Mouse (Mus musculus) cortical plate, adult 2 months (tissue): ENCODE results near the gene Aldh1a1.

Experiments
- CTCF ChIP-seq: fragments of 200-500 bp; IDR thresholded peaks from 2 replicates; pipeline ENCODE4 v1.5.1; 2011; ENCODE audit warnings: mild to moderate bottlenecking, control low read depth, low read length; ENCODE audit not compliant: insufficient read depth; ENCODE audit errors: extremely low read depth
- POLR2A ChIP-seq: fragments of 200-500 bp; IDR thresholded peaks from 2 replicates; pipeline ENCODE4 v1.6.1; 2011; ENCODE audit warnings: mild to moderate bottlenecking, low read length, control low read depth; ENCODE audit not compliant: insufficient read depth; ENCODE audit errors: extremely low read depth

DNA sequence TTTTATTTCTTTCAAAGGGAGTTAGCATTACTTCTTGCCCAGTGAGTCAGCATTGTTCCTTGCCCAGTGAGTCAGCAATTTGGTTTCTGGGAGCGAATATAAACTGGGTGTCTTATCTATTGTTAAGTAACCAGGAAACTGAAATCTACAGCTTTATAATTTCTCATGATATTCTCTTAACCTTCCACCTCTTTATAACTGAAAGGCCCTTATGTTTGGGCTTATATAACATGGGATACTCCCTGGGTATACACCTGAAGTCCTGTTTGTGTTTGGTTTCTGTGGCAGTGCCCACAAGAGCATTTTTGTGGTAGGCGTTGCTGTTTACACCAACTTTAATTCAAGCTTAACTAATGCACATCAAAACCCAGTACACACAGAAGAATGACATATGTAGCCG, 66.4 kb downstream of the Aldh1a1 start:
- no peak for TF ChIP-seq POLR2A
- no peak for TF ChIP-seq CTCF
